Mouse (Mus musculus): ENCODE results near the gene Gm5129. TPM values are rescaled to one million over a fixed set of nuclear protein-coding genes. Genes with fewer than 3 reads are reported as not detected.

Gm5129 gene
- polyA plus RNA-seq, 1 experiment from 2014 or later = not detected

- Histone ChIP-seq H3K9ac (replicated peaks; ENCODE audit: low read length) (no peak overlapping the region), H3K4me1 (ENCODE audit: insufficient read depth, low read length) (peaks cover 22% of the 10 kb centered on the region), H3K36me3 (ENCODE audit: insufficient read depth, low read length) (peaks cover 31% of the 10 kb centered on the region), H3K9me3 (ENCODE audit: low read length) (no peaks in the 10 kb centered on the region), H3K4me3 (ENCODE audit: low read length) (no peak overlapping the region), H3K4me2 (replicated peaks; ENCODE audit: low read depth, low read length) (no peak overlapping the region), H3K27ac (ENCODE audit: low read length) (no peak overlapping the region), H3K27me3 (ENCODE audit: insufficient read depth, low read length) (no peaks in the 10 kb centered on the region)
- 89% methylated on average over 1 of the region's 1 CpGs for WGBS
- no peak for ATAC-seq (ENCODE audit: low FRiP score, low TSS enrichment)
Observed at GRCm38 (mm10) chr5:29770935-29771334, 35.2 kb upstream of the Gm5129 start.

- 83% methylated on average over 5 of the region's 5 CpGs for WGBS
- Histone ChIP-seq H3K4me3 (ENCODE audit: low read length) (no peak overlapping the region), H3K4me2 (replicated peaks; ENCODE audit: low read depth, low read length) (no peak overlapping the region), H3K4me1 (ENCODE audit: insufficient read depth, low read length) (no peaks in the 10 kb centered on the region), H3K9ac (replicated peaks; ENCODE audit: low read length) (no peak overlapping the region), H3K27me3 (ENCODE audit: insufficient read depth, low read length) (no peaks in the 10 kb centered on the region), H3K9me3 (ENCODE audit: low read length) (no peaks in the 10 kb centered on the region), H3K27ac (ENCODE audit: low read length) (no peak overlapping the region), H3K36me3 (ENCODE audit: insufficient read depth, low read length) (peaks cover 43% of the 10 kb centered on the region)
- no peak for ATAC-seq (ENCODE audit: low FRiP score, low TSS enrichment)
Observed at GRCm38 (mm10) chr5:29759318-29759717, 23.6 kb upstream of the Gm5129 start.

- no peak overlapping the region for H3K4me2 ChIP-seq (replicated peaks; ENCODE audit: low read depth, low read length)
- H3K9me3 ChIP-seq (ENCODE audit: low read length) = no peaks in the 10 kb centered on the region
- peaks cover 48% of the 10 kb centered on the region for H3K36me3 ChIP-seq (ENCODE audit: insufficient read depth, low read length)
- no peak overlapping the region for H3K27ac ChIP-seq (ENCODE audit: low read length)
- no peaks in the 10 kb centered on the region for H3K27me3 ChIP-seq (ENCODE audit: insufficient read depth, low read length)
- H3K4me3 ChIP-seq (ENCODE audit: low read length) = no peak overlapping the region
- no peak overlapping the region for H3K9ac ChIP-seq (replicated peaks; ENCODE audit: low read length)
- no peak for ATAC-seq (ENCODE audit: low FRiP score, low TSS enrichment)
- H3K4me1 ChIP-seq (ENCODE audit: insufficient read depth, low read length) = no peaks in the 10 kb centered on the region
Observed at GRCm38 (mm10) chr5:29752894-29753293, 17.2 kb upstream of the Gm5129 start.

GRCm38 (mm10) chr5:29751306-29751705, 15.6 kb upstream of the Gm5129 start:
- Histone ChIP-seq H3K27me3 (ENCODE audit: insufficient read depth, low read length) (no peaks in the 10 kb centered on the region), H3K9me3 (ENCODE audit: low read length) (no peaks in the 10 kb centered on the region), H3K36me3 (ENCODE audit: insufficient read depth, low read length) (peaks cover 38% of the 10 kb centered on the region), H3K4me2 (replicated peaks; ENCODE audit: low read depth, low read length) (no peak overlapping the region), H3K4me3 (ENCODE audit: low read length) (no peak overlapping the region), H3K9ac (replicated peaks; ENCODE audit: low read length) (no peak overlapping the region), H3K27ac (ENCODE audit: low read length) (no peak overlapping the region), H3K4me1 (ENCODE audit: insufficient read depth, low read length) (no peaks in the 10 kb centered on the region)
- no peak for ATAC-seq (ENCODE audit: low FRiP score, low TSS enrichment)

GRCm38 (mm10) chr5:29747661-29748060, 11.9 kb upstream of the Gm5129 start:
- WGBS = 98% methylated on average over 2 of the region's 2 CpGs
- Histone ChIP-seq H3K27me3 (ENCODE audit: insufficient read depth, low read length) (no peaks in the 10 kb centered on the region), H3K4me3 (ENCODE audit: low read length) (no peak overlapping the region)

GRCm38 (mm10) chr5:29741093-29741492, 5.4 kb upstream of the Gm5129 start:
- Histone ChIP-seq H3K27me3 (ENCODE audit: insufficient read depth, low read length) (no peaks in the 10 kb centered on the region), H3K4me1 (ENCODE audit: insufficient read depth, low read length) (peaks cover 26% of the 10 kb centered on the region), H3K27ac (ENCODE audit: low read length) (no peak overlapping the region), H3K4me3 (ENCODE audit: low read length) (no peak overlapping the region), H3K9me3 (ENCODE audit: low read length) (no peaks in the 10 kb centered on the region), H3K36me3 (ENCODE audit: insufficient read depth, low read length) (peaks cover 2% of the 10 kb centered on the region; the same call in 1 of the 2 replicates), H3K9ac (replicated peaks; ENCODE audit: low read length) (no peak overlapping the region), H3K4me2 (replicated peaks; ENCODE audit: low read depth, low read length) (no peak overlapping the region)
- WGBS = 64% methylated on average over 4 of the region's 4 CpGs
- no peak for ATAC-seq (ENCODE audit: low FRiP score, low TSS enrichment)

More at GRCm38 (mm10) chr5:29747661-29748060, 11.9 kb upstream of the Gm5129 start:
- ATAC-seq (ENCODE audit: low FRiP score, low TSS enrichment) = no peak
- Histone ChIP-seq H3K27ac (ENCODE audit: low read length) (no peak overlapping the region), H3K9me3 (ENCODE audit: low read length) (no peaks in the 10 kb centered on the region), H3K4me1 (ENCODE audit: insufficient read depth, low read length) (no peaks in the 10 kb centered on the region), H3K36me3 (ENCODE audit: insufficient read depth, low read length) (peaks cover 17% of the 10 kb centered on the region), H3K4me2 (replicated peaks; ENCODE audit: low read depth, low read length) (no peak overlapping the region), H3K9ac (replicated peaks; ENCODE audit: low read length) (no peak overlapping the region)

GRCm38 (mm10) chr5:29740651-29741050, 4.9 kb upstream of the Gm5129 start:
- 56% methylated on average over 1 of the region's 1 CpGs for WGBS
- no peak overlapping the region for H3K27ac ChIP-seq (ENCODE audit: low read length)
- H3K9ac ChIP-seq (replicated peaks; ENCODE audit: low read length) = no peak overlapping the region
- H3K4me1 ChIP-seq (ENCODE audit: insufficient read depth, low read length) = peaks cover 26% of the 10 kb centered on the region
- H3K4me3 ChIP-seq (ENCODE audit: low read length) = no peak overlapping the region
- no peaks in the 10 kb centered on the region for H3K27me3 ChIP-seq (ENCODE audit: insufficient read depth, low read length)
- peaks cover 2% of the 10 kb centered on the region; the same call in 1 of the 2 replicates for H3K36me3 ChIP-seq (ENCODE audit: insufficient read depth, low read length)
- no peak overlapping the region for H3K4me2 ChIP-seq (replicated peaks; ENCODE audit: low read depth, low read length)
- H3K9me3 ChIP-seq (ENCODE audit: low read length) = no peaks in the 10 kb centered on the region
- no peak for ATAC-seq (ENCODE audit: low FRiP score, low TSS enrichment)

GRCm38 (mm10) chr5:29738076-29738475, 2.3 kb upstream of the Gm5129 start:
- H3K27ac ChIP-seq (ENCODE audit: low read length) = no peak overlapping the region
- peaks cover 2% of the 10 kb centered on the region; the same call in 1 of the 2 replicates for H3K36me3 ChIP-seq (ENCODE audit: insufficient read depth, low read length)
- H3K4me2 ChIP-seq (replicated peaks; ENCODE audit: low read depth, low read length) = no peak overlapping the region
- no peak overlapping the region for H3K9ac ChIP-seq (replicated peaks; ENCODE audit: low read length)
- no peak overlapping the region for H3K4me3 ChIP-seq (ENCODE audit: low read length)
- ATAC-seq (ENCODE audit: low FRiP score, low TSS enrichment) = no peak
- 79% methylated on average over 4 of the region's 4 CpGs for WGBS
- H3K9me3 ChIP-seq (ENCODE audit: low read length) = no peaks in the 10 kb centered on the region
- peaks cover 32% of the 10 kb centered on the region for H3K4me1 ChIP-seq (ENCODE audit: insufficient read depth, low read length)
- H3K27me3 ChIP-seq (ENCODE audit: insufficient read depth, low read length) = no peaks in the 10 kb centered on the region

- peaks cover under 1% of the 10 kb centered on the region; the same call in 1 of the 2 replicates for H3K36me3 ChIP-seq (ENCODE audit: insufficient read depth, low read length)
- no peaks in the 10 kb centered on the region for H3K27me3 ChIP-seq (ENCODE audit: insufficient read depth, low read length)
- H3K4me1 ChIP-seq (ENCODE audit: insufficient read depth, low read length) = peaks cover 32% of the 10 kb centered on the region
- H3K9me3 ChIP-seq (ENCODE audit: low read length) = no peaks in the 10 kb centered on the region
- no peak overlapping the region for H3K27ac ChIP-seq (ENCODE audit: low read length)
- no peak overlapping the region for H3K9ac ChIP-seq (replicated peaks; ENCODE audit: low read length)
- peak overlapping the region; percentile 79 for H3K4me2 ChIP-seq (replicated peaks; ENCODE audit: low read depth, low read length)
- WGBS = 94% methylated on average over 5 of the region's 5 CpGs
- ATAC-seq (ENCODE audit: low FRiP score, low TSS enrichment) = no peak
- H3K4me3 ChIP-seq (ENCODE audit: low read length) = no peak overlapping the region; the same call in 1 of the 2 replicates
Observed at GRCm38 (mm10) chr5:29737471-29737870, 1.7 kb upstream of the Gm5129 start.

GRCm38 (mm10) chr5:29736942-29737341, 1.2 kb upstream of the Gm5129 start:
- no peak for ATAC-seq (ENCODE audit: low FRiP score, low TSS enrichment)
- 47% methylated on average over 9 of the region's 9 CpGs for WGBS
- Histone ChIP-seq H3K4me3 (ENCODE audit: low read length) (peak overlapping the region; percentile 98), H3K27ac (ENCODE audit: low read length) (no peak overlapping the region), H3K4me2 (replicated peaks; ENCODE audit: low read depth, low read length) (peak overlapping the region; percentile 79), H3K27me3 (ENCODE audit: insufficient read depth, low read length) (no peaks in the 10 kb centered on the region), H3K4me1 (ENCODE audit: insufficient read depth, low read length) (peaks cover 32% of the 10 kb centered on the region), H3K9ac (replicated peaks; ENCODE audit: low read length) (peak overlapping the region; percentile 96), H3K36me3 (ENCODE audit: insufficient read depth, low read length) (no peaks in the 10 kb centered on the region), H3K9me3 (ENCODE audit: low read length) (no peaks in the 10 kb centered on the region)

All from kidney, embryonic 16.5 days (tissue).